Mouse (Mus musculus): ENCODE measurements around the gene Sec61a2.

- TF ChIP-seq CTCF (IDR thresholded peaks at IDR 0.05; ENCODE audit: low read depth) (no peak), EP300 (optimal IDR thresholded peaks at IDR 0.05) (no peak)
Measured at GRCm38 (mm10) chr2:5927481-5927880, 32.2 kb upstream of the Sec61a2 start.
